Mouse (Mus musculus): ENCODE results near the gene Crim1.
"Not testable (repeated sequence)": the region's sequence is repeated elsewhere in the genome, so short reads cannot be mapped to it uniquely, and the experiment has no call there.

The Crim1 gene

DNA sequence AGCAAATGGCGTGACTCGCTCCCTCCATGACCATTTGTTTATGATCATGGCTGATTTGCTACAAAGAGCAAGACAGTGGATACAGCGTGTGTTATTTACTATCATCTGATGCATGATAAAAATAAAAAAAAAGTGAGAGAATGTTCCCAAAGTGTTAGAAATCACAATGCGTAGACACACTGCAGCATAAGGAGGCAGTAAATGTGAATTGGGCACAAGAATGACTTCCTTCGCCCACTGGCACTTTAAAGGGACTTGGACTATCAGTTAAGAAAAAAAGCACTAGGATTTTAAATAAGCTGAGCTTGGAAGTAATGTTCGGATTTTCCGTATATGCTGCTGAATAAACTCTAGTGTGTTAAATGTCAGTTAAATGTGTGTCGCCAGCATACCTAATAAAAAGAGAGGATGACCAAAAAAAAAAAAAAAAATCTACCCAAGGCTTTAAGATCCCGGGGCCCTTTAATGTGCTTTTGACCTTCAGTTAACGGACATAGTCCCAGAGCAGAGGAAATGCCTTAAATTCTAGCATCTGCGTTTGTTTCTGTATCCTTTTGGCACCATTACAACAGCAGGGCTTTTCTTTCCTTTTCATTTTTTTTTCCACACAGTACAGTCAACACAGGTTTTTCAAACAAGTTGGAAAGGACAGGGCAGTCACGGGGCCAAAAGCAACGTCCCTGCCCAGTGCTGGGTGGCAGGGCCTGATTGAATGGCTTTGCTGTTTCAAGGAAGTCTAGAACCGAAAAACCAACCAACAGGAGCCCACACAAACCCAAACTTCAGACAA, 50.3 kb downstream of the Crim1 start:
- no peak for DNase-seq (ENCODE audit: low read depth, low spot score)

DNA sequence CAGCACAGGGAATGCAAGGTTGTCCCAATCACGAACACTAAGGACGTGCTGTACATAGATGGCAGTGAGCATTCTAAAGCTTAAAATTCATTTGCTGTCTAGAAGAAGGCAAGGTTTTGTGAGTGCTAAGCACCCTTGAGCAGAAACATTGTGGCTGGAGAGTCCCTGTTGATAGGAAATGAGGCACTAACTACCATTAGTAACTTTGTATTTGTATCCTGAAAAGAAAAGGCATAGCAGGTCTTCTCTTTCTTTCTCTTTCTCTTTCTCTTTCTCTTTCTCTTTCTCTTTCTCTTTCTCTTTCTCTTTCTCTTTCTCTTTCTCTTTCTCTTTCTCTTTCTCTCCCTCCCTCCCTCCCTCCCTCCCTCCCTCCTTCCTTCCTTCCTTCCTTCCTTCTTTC, 53.5 kb downstream of the Crim1 start:
- DNase-seq (ENCODE audit: low read depth, low spot score) = not testable (repeated sequence)

DNA sequence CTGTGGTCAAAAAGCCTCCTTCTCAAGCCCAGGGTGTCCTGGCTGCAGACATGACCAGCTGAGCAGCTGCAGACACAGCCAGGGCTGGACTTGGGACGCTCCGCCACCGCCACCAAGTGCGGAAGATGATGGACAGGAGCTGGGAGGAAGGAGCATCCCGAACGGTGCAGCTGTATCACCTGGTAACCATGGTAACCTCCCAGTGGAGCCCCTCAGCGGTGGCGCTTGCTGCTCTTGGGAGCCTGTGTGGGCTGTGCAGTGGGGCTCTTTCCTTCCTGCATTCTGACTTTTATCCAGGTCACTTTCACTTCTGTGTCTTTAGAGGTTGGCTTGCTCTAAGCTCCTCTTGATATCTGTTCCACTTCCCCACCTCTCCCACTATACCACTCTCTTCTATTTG, 54.2 kb downstream of the Crim1 start:
- DNase-seq (ENCODE audit: low read depth, low spot score) = no peak

DNA sequence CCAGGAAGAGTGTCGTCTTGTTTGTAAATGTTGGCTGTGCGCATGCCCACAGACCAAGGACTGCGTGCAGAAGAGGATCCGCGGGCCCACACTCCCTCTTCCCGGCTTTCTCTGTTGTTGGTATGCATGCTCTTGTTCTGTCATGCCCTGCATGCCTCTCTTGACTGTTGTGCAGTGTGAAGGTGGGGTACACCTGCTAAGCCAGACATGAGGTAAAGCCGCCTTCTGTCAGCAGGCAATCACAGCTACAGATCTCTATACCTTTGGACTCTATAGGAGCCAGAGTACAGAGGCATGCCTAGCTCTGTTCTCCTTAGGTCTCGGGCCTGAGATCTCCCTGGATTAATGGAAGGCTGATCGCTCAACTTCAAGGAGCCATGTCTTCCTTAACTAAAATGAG, 55.7 kb downstream of the Crim1 start:
- no peak for DNase-seq (ENCODE audit: low read depth, low spot score)

DNA sequence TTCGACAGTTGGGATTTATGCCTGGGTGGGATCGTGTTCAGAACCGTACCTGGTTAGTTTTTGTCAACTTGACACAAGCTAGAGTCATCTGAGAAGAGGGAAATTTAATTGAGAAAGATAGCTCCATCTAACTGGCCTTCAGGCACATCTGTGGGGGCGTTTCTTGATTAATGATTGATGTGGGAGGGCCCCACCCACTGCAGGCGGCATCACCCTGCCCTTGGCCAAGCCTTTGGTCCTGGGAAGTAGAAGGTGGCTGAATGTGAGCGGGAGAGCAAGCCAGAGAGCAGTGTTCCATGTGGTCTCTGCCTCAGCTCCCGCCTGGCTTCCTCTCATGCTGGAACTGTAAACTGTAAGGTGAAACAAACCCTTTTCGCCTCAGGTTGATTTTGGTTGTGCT, 56.5 kb downstream of the Crim1 start:
- no peak for DNase-seq (ENCODE audit: low read depth, low spot score)

DNA sequence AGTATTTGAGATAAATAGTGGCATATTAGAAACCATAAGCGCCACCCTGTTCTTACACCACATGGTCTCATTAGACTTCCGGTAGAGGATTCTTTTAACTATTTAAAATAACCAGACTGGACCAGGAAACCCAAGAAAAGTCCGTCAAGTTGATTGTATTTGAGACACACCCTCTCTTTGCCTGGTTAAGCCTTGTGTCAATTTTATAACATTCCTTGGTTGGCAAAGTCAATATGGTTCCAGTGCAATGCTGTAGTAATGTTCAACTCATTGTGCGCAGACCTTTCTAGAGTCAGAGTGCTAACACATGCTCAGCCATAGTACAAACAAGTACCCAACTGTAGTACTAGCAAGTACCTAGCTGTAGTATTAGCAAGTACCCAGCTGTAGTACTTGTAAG, 61.6 kb downstream of the Crim1 start:
- DNase-seq (ENCODE audit: low read depth, low spot score) = no peak

DNA sequence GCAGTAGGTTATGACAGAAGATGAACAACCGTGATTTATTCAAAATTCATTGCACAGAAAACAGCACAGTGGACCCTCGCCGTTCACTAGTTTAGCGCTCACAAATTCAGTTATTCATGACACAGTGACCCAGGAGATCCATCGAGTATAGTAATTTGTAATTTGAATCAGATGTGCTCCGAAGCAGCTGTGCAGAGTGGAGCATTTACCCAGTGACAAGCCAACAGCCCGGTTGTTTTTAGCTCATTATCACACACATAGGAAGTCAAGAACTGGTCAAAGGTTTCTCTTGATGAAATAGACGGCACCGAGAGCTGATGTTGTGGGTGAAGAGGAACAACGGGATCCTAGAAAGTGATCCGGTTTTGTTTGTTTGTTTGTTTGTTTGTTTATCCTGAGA, 64.1 kb downstream of the Crim1 start:
- DNase-seq (ENCODE audit: low read depth, low spot score) = no peak

DNA sequence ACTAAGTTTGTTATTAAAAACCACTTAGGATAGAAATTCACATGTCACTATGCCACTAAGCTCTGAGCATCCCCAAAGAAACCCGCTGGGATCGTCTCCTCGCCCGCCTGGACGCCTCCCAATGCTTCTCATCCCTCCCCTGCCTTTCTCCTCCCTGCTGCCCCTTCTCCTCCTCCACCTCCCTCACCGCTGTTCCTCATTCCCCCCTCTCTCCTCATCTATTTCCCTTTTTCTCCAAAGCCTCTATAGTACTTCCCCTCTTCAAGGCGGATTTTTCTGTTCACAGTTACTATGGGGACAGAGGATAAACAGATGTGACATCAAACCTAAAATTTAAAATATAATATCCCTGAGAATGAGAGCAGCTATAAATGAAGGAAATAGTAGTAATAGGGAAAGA, 65.1 kb downstream of the Crim1 start:
- no peak for DNase-seq (ENCODE audit: low read depth, low spot score)

DNA sequence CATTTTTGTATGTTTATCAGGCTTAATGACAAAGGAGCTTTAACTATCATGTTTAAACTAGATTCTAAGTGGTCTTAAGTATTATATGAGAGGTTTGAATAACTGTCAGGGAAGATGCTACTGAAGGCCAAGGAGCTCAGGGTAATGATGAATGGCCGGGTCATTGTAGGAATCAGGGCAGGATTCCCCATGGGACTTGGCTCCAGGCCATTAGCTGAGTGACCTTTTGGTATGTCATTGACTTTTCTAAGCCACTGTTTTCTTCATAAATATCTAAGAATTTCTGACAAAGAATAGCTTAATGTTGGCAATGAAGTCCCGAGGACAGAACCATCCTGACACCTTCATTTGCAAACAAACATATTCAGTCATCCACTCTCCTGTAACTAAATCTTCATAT, 66.2 kb downstream of the Crim1 start:
- no peak for DNase-seq (ENCODE audit: low read depth, low spot score)

DNA sequence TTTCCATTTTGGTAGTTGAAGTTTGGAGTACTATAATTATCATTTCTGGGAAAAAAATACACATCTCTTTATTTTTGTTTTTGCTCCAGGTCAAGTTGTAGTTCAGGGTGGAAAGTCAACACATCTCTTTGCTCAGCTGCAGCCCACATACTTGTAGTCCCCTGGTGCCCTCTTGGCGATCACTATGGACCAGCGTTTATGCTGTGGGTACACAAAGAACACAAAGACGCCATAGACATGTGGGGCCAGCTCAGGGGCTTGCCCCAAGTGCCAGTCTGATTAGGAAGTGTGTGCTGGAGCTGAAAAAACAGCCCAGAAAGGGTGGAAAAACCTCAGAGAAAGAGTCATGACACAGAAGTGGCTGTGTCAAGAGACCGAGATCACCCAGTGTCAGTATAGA, 68.5 kb downstream of the Crim1 start:
- no peak for DNase-seq (ENCODE audit: low read depth, low spot score)

DNA sequence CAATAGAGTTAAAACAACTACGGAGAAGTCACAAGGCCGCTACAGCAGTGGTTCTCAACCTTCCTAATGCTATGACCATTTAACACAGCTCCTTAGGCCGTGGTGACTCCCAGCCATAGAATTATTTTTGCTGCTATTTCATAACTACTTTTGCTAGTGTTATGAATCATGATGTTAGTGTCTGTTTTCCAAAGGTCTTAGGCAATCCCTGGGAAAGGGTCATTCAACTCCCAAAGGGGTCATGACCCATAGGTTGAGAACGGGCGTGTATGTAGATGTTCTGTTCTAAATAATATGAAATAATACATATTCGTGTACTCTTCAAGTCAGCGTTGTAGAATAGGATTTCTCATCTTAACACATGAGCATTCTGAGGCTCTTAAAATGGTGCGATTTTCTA, 69.3 kb downstream of the Crim1 start:
- DNase-seq (ENCODE audit: low read depth, low spot score) = no peak

DNA sequence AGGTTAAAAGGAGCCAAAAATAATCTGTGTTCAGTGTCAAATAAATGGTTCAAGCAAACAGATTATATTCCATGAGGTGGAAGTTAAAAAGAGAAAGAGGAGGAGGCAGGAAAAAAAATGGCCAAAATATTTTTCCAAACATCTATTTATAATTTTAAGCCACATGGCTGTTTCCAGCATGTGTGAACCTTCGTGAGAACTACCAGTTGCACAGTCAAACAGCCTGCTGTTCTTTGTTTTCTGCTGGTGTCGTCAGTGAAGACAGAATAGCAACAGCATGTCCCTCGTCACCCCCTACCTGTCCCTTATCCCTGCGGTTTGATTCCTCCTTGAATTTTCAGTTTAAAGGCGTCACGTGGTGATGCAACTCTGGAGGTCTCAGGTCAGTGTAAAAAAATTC, 70.0 kb downstream of the Crim1 start:
- no peak for DNase-seq (ENCODE audit: low read depth, low spot score)

DNA sequence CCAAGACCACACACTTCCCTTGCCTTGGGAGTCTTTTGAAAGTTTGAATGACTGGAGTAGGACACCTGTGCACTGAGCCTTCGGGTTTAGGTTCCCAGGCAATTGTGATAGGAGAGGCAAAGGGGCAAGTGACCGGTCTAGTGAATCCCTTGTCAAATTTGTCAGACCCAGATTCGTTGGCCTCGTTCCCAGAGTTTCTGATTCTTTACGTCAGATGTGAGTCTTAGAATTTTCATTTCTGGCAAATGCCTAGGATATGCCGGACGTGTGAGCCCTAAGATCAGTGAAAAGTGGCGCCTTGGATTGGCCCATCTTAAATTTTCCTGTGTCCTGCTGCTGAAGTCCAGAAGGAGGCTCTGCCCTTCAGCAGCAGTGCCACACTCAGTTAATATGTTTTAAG, 71.7 kb downstream of the Crim1 start:
- DNase-seq (ENCODE audit: low read depth, low spot score) = no peak

DNA sequence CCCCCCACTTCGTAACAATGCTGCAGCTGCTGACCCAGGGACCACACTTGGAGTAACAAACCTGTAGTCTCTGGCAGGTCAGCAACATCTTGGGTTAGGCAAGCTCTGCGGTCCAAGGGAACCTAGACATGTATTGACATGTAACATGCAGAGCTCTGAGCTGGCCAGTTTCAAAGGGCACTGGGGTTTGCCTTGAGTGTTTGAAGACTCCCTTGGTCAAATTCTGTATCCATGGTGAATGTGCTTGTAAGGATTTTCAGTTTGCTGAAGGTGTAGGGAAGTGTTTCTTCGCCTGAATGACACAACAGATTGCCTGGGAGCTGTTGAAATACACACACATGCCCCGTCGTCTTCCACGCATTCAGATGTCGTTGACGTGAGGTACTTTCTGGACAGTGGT, 72.1 kb downstream of the Crim1 start:
- no peak for DNase-seq (ENCODE audit: low read depth, low spot score)

DNA sequence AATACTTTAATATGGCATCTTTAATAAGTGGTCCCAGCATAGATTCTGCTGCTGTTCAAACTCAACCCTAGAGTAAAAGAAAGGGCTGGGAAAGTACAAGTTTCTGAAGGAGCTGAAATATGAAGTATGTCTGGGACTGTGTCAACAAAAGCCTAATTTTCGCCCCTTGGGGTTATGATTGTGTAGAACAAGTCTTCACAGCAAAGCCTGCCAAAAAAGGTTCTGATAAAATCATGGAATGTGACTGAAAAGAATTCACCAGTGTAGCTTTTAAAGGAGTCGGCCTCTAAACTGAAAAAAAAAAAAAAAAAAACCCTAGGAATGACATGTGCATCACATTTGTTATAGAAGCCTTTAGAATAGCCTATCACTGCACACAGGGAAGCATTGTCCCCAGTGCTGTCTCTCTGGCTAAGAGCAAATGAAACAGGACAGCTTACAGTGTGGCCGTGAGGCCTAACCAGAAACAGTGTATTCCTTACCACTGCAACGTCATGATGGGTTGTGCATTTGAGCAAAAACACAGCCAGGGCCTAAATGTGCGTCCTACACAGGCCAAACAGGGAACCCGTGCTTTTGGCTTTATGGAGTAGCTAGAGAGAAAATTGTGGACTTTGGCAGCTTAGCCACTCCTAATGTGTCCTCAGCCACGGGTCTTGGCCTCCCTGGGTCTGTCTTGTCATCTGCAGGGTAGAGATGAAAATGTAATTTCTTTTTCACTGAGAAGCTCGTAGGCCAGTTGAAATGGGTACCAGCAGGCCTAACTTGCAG, 72.8 kb downstream of the Crim1 start:
- DNase-seq (ENCODE audit: low read depth, low spot score) = no peak

DNA sequence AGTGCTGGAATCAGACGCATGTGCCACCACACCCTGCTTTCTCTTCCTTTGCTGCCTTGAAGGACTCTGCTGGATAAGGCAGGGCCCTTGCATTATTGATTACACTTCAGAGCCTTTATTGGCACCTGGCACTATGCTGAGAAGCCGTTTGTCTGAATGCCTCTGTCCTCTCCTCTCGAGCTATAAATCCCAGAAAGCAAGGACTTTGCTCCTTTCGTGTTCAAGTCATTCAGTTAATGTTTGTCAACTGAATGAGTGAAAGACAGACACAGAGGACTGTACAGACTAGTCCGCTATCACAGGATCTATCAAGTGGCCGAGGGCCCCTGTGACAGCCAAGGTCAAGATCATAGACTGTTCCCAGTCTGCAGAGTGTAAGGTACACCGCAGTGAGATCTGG, 73.8 kb downstream of the Crim1 start:
- no peak for DNase-seq (ENCODE audit: low read depth, low spot score)

DNA sequence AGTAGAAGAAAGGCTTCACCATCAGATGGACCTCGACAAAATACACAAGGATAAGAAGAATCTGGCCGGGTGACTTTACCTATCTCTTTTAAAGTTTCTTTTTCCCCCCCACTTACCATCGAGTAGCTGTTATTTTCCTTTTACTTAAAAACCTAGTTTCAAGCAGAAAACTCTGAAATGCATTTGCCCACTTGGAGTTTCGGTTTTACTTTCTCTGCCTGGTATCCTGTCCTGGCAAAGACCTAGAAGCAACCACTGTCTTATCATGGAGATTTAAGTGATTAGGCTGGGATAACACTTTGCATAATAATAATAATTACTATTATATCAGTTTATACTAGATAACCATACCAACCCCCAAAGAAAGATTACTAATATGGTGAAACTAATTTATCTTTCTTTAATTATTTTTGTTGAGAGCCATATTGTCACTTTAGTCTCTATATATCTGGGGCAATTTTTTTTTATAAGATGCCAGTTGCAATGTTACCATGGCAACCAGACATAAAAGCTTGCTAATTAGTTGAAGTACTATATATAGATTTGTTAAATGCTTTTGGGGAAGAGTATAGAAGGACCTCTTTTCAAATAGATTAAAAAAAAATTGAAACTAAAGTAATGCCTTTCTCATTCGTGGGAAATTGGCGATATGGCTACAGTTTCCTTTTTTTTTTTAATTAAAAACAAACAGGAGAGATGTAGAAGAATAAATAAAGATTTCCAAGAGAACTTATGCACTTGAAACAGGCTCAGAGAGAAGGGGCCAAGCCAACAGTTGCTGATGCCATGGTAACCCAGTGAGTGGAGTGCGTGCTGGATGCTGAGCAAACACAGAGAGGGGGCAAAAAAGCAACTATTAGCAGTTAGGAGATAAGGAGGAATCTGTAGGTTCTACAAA, 74.8 kb downstream of the Crim1 start:
- no peak for DNase-seq (ENCODE audit: low read depth, low spot score)

DNA sequence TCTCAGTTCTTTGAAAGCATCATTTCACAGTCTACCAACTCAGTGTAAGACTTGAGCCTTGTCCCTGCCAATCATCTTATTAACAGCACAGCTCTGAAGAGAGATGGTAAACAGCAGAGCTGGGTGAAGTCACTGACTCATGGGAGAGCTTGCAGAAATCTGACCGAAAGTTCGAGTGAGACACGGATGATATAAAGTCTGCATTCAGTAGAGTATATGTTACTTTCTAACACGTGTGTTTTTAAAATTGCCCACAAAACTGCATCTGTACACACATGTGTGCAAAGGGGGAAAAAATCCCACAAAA, 75.4 kb downstream of the Crim1 start:
- DNase-seq (ENCODE audit: low read depth, low spot score) = no peak

DNA sequence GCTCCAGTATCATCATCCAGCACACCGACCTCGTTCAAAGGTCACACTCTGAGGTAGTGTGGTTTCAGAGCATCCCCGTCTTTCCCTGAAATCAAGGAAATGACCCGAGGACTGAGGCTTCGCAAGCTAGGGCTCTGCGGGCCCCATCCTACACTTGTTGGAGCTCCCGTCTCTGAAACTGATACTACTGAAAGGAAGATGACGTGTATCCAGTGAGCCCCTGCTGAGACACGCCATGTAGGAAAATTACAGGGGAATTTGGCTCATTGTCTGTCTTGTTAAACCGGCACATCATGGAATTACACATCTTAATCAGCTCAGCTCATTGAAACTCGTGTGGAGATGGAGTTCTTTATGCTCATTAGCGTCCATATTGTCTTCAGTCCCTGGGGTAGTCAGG, 79.1 kb downstream of the Crim1 start:
- DNase-seq (ENCODE audit: low read depth, low spot score) = no peak

DNA sequence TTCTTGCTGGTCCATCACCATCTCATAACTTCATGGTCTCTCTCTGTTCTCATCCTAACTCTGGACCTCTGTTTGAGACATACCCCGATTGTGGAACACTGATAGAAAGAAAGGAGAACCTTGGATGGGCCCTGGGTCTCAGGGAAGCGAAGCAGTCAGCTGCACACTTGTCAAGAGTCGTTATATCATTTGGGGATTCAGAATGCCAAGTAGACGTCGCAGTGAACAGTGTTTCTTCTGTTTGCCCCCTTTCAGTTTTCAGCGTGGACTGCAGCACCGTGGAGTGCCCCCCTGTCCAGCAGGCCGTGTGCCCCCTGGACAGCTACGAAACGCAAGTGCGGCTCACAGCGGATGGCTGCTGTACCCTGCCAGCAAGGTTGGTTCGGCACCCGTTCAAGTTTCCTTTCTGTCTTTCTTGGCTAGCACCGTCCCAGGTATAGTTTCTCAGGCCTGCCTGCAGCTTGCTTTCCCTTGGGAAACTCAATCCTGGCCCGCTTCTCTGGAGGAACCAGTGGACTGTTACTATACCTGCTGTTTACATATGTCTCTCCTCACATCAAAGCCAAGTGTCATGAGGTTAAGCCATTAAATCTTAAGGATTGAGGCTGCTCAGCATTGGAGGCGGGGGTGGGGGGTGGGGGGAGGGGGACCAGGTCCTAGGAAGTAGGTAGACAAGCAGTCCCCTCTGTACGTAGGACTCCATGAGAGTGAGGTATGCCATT, 81.1 kb downstream of the Crim1 start:
- no peak for DNase-seq (ENCODE audit: low read depth, low spot score)

DNA sequence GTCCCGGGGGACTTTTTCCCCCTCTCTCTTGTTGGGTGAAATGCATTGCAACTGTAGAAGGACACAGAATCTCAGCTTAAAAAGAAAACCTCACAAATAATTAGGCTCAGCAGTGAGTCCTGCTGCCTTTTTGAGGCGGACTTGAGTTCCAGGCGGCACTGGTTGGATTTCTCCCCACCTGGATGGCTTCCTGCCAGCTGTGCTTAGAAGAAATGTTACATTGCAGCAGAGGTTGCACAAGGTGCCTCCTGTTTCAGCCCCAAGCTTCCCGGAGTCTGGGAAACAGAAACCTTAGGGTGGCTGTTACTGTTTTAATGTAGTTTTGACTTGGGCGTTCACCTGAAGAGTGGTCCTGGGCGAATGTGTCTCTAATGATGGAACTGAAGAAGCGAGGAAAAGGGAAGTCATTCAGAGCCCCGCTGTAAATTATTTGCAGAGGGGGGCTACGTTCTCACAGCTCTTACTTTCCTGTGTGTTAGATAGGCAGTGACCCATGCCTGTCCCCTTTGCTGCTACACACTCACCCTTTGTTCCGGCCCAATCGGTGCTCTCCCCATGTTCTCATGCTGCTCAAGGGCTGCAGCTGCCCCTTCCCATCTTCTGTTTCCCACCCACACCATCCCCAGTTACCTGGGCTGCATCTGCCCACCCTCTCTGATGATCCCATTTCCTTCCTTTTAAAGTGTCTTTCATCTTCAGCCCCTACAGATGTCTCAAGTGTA, 83.4 kb downstream of the Crim1 start:
- no peak for DNase-seq (ENCODE audit: low read depth, low spot score)

Measured in retina, postnatal 7 days (tissue).